Comparison of ENCODE assay signal across 22 mouse cellular contexts in the genomic region with DNA sequence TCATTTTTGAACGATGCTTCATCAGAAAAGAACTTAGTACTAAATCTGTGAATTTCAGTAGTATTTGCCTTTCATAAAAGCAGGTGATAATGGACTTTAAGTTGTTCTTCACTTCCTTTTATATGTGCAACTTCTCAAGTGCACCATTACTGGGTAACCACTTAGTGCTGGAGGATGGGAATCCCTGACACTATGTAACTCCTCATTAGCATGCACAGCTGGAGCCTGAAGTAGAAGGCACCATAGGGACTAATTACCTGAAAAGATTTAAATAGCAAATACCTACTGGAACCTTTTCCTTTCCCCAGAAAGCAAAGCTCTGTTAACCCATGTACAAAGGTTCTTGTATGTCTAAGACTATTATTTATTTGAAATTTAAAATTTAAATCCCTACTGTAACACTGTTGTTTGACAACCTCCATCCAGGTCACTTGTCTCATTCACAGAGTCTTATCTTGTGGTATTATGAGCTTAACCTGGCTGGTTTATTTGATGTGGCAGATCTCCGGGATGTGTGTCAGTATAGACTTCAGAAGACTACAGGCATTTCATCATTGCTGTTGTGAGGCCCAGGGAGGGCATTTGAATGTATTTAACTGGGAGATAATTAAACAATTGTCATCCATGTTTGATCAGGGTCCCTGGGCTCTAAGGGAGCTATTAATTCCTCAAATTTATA.
A peak's percentile ranks its signal among the peaks of the same experiment; 100 is the strongest.
DNase-seq lines count a peak whose midpoint lies in the region; ATAC-seq and TF ChIP-seq lines count a peak whose summit lies in the region.
"Had no signal": no experiment of that assay in that cellular context is flagged by ENCODE, and none has a peak within 500 bp of the region (broad histone marks: within the 10 kb centered on the region; RNA-seq: fewer than 3 reads in every experiment).

No protein-coding gene starts in this region.

- peak; percentile 30; the same call in 1 of the 2 replicates for ATAC-seq in forebrain, embryonic 12.5 days (ENCODE audit: low FRiP score)
- no peak for ATAC-seq in forebrain, postnatal 0 days
- 0 out of 2 replicates have a peak, but pooled peaks have one; percentile 52 for ATAC-seq in midbrain, embryonic 11.5 days (ENCODE audit: low FRiP score)
- peak; percentile 90 for ATAC-seq in midbrain, embryonic 15.5 days (replicated peaks)
- no peak for ATAC-seq in megakaryocyte-erythroid progenitor cell, adult 5-6 weeks (replicated peaks; ENCODE audit: low FRiP score, low TSS enrichment, poor library complexity, severe bottlenecking)
- ATAC-seq: CD4-positive, CD25-positive, alpha-beta regulatory T cell, adult 4 months had no signal

- no peak for DNase-seq in forebrain, postnatal 0 days
- DNase-seq in midbrain, embryonic 11.5 days (ENCODE audit: low spot score, missing footprints), result no peak
- no peak for DNase-seq in midbrain, embryonic 10.5 days (ENCODE audit: low spot score)
- DNase-seq in T-cell, adult 2 months (ENCODE audit: low spot score), result no peak
- DNase-seq: adrenal gland, adult 2 months; cerebellum, adult 11-12 months; cerebellum, postnatal 10 days; kidney, adult 11 months; kidney, postnatal 4 days; liver; lung, postnatal 36 days; right cerebral cortex, postnatal 14 days; thymus, adult 2 months; thymus, postnatal 4 days had no signal

- H3K9ac ChIP-seq in forebrain, embryonic 12.5 days, result no peak overlapping the region
- H3K9ac ChIP-seq in forebrain, postnatal 0 days, result no peak overlapping the region
- H3K9ac ChIP-seq in midbrain, embryonic 11.5 days (ENCODE audit: low read length), result no peak overlapping the region
- no peak overlapping the region for H3K9ac ChIP-seq in midbrain, embryonic 15.5 days
- H3K9ac ChIP-seq: liver, embryonic 15.5 days; lung, embryonic 15.5 days had no signal

- 75% methylated on average over 2 of the region's 2 CpGs for WGBS in forebrain, embryonic 12.5 days
- 67% methylated on average over 2 of the region's 2 CpGs for WGBS in forebrain, postnatal 0 days
- WGBS in midbrain, embryonic 11.5 days, result 75% methylated on average over 2 of the region's 2 CpGs
- WGBS in midbrain, embryonic 10.5 days, result 78% methylated on average over 2 of the region's 2 CpGs
- 55% methylated on average over 2 of the region's 2 CpGs for WGBS in midbrain, embryonic 15.5 days

- H3K4me2 ChIP-seq in forebrain, embryonic 12.5 days, result no peak overlapping the region
- H3K4me2 ChIP-seq in forebrain, postnatal 0 days (ENCODE audit: low read depth), result no peak overlapping the region
- H3K4me2 ChIP-seq in midbrain, embryonic 11.5 days, result no peak overlapping the region
- no peak overlapping the region for H3K4me2 ChIP-seq in midbrain, embryonic 15.5 days
- H3K4me2 ChIP-seq: liver, embryonic 15.5 days; lung, embryonic 15.5 days had no signal

- H3K9me3 ChIP-seq in forebrain, embryonic 12.5 days, result no peaks in the 10 kb centered on the region
- H3K9me3 ChIP-seq in forebrain, postnatal 0 days (ENCODE audit: low read length), result no peaks in the 10 kb centered on the region
- H3K9me3 ChIP-seq in midbrain, embryonic 11.5 days (ENCODE audit: control insufficient read depth, low read length), result no peaks in the 10 kb centered on the region
- H3K9me3 ChIP-seq in midbrain, embryonic 10.5 days (replicated peaks), result no peaks in the 10 kb centered on the region
- no peaks in the 10 kb centered on the region for H3K9me3 ChIP-seq in midbrain, embryonic 15.5 days
- H3K9me3 ChIP-seq: limb, embryonic 10.5 days; liver, embryonic 15.5 days; lung, embryonic 15.5 days had no signal

- H3K4me1 ChIP-seq in forebrain, embryonic 12.5 days, result no peaks in the 10 kb centered on the region
- no peaks in the 10 kb centered on the region for H3K4me1 ChIP-seq in forebrain, postnatal 0 days (ENCODE audit: insufficient read depth)
- H3K4me1 ChIP-seq in midbrain, embryonic 11.5 days (ENCODE audit: control insufficient read depth, insufficient read depth, low read length), result no peaks in the 10 kb centered on the region
- H3K4me1 ChIP-seq in midbrain, embryonic 10.5 days, result no peaks in the 10 kb centered on the region
- no peaks in the 10 kb centered on the region for H3K4me1 ChIP-seq in midbrain, embryonic 15.5 days
- H3K4me1 ChIP-seq: limb, embryonic 10.5 days; liver, embryonic 15.5 days; lung, embryonic 15.5 days had no signal

- no peak for TF ChIP-seq CTCF in forebrain, postnatal 0 days (IDR thresholded peaks at IDR 0.05; ENCODE audit: low read depth)

- no peak overlapping the region for H3K4me3 ChIP-seq in forebrain, embryonic 12.5 days (replicated peaks)
- H3K4me3 ChIP-seq in forebrain, postnatal 0 days (ENCODE audit: low read depth, low read length), result no peak overlapping the region
- no peak overlapping the region for H3K4me3 ChIP-seq in midbrain, embryonic 11.5 days (ENCODE audit: low read depth, low read length)
- no peak overlapping the region for H3K4me3 ChIP-seq in midbrain, embryonic 10.5 days
- no peak overlapping the region for H3K4me3 ChIP-seq in midbrain, embryonic 15.5 days
- H3K4me3 ChIP-seq: limb, embryonic 10.5 days; liver, embryonic 15.5 days; lung, embryonic 15.5 days had no signal

- no peak overlapping the region for H3K27ac ChIP-seq in forebrain, embryonic 12.5 days
- no peak overlapping the region for H3K27ac ChIP-seq in forebrain, postnatal 0 days (ENCODE audit: low read depth, low read length)
- no peak overlapping the region for H3K27ac ChIP-seq in midbrain, embryonic 11.5 days (ENCODE audit: low read depth, low read length)
- H3K27ac ChIP-seq in midbrain, embryonic 10.5 days (replicated peaks), result no peak overlapping the region
- H3K27ac ChIP-seq in midbrain, embryonic 15.5 days, result no peak overlapping the region
- H3K27ac ChIP-seq: limb, embryonic 10.5 days; liver, embryonic 15.5 days; lung, embryonic 15.5 days; stomach, postnatal 0 days had no signal

- H3K36me3 ChIP-seq in forebrain, embryonic 12.5 days (replicated peaks), result no peaks in the 10 kb centered on the region
- H3K36me3 ChIP-seq in forebrain, postnatal 0 days (ENCODE audit: insufficient read depth), result no peaks in the 10 kb centered on the region
- H3K36me3 ChIP-seq in midbrain, embryonic 11.5 days (ENCODE audit: control insufficient read depth, insufficient read depth, low read length), result no peaks in the 10 kb centered on the region
- no peaks in the 10 kb centered on the region for H3K36me3 ChIP-seq in midbrain, embryonic 10.5 days
- H3K36me3 ChIP-seq in midbrain, embryonic 15.5 days (replicated peaks), result no peaks in the 10 kb centered on the region
- H3K36me3 ChIP-seq: limb, embryonic 10.5 days; liver, embryonic 15.5 days; lung, embryonic 15.5 days had no signal

- H3K27me3 ChIP-seq in forebrain, embryonic 12.5 days, result no peaks in the 10 kb centered on the region
- H3K27me3 ChIP-seq in forebrain, postnatal 0 days (ENCODE audit: insufficient read depth, low read length), result no peaks in the 10 kb centered on the region
- no peaks in the 10 kb centered on the region for H3K27me3 ChIP-seq in midbrain, embryonic 11.5 days (ENCODE audit: control insufficient read depth, insufficient read depth, low read length)
- no peaks in the 10 kb centered on the region for H3K27me3 ChIP-seq in midbrain, embryonic 10.5 days (ENCODE audit: low read depth, poor library complexity, severe bottlenecking)
- H3K27me3 ChIP-seq in midbrain, embryonic 15.5 days (replicated peaks), result no peaks in the 10 kb centered on the region
- H3K27me3 ChIP-seq: liver, embryonic 15.5 days; lung, embryonic 15.5 days had no signal

Comparison
In these comparisons a context has a peak if more than half of its experiments do, and no peak if none do; other contexts are left out.
1. ATAC-seq: peak in forebrain, embryonic 12.5 days (single experiment), midbrain, embryonic 11.5 days (single experiment) and midbrain, embryonic 15.5 days (single experiment); none in forebrain, postnatal 0 days (single experiment) and megakaryocyte-erythroid progenitor cell, adult 5-6 weeks (single experiment).